Mouse (Mus musculus) heart, embryonic 12.5 days (tissue): ENCODE measurements at regions not wholly inside any gene's neighbourhood (a gene's known extent, or its start where the extent isn't known, plus 50 kb on each side); places are given as distances from the start of the nearest gene placed in this dataset.

Experiments used
- ATAC-seq: fragments of 200-750 bp; cut with Nextera tagmentation; 2 replicates; pipeline ENCODE4 v1.8.0; 2017; ENCODE audit warnings: moderate TSS enrichment, moderate library complexity; ENCODE audit not compliant: insufficient number of reproducible peaks, low FRiP score
- H3K27ac ChIP-seq: fragments of 300-500 bp; sonication (generic); 2 replicates; pipeline ENCODE4 v1.5.1; 2016; ENCODE audit warnings: mild to moderate bottlenecking, moderate library complexity; ENCODE audit not compliant: poor library complexity, severe bottlenecking
- H3K27me3 ChIP-seq: fragments of 300-500 bp; sonication (generic); replicated peaks from 2 replicates; pipeline ENCODE4 v1.6.1; 2016; ENCODE audit warnings: mild to moderate bottlenecking, moderate library complexity
- H3K36me3 ChIP-seq: fragments of 300-500 bp; sonication (generic); 2 replicates; pipeline ENCODE4 v1.6.1; 2016; ENCODE audit warnings: mild to moderate bottlenecking, moderate library complexity
- H3K4me1 ChIP-seq: fragments of 300-500 bp; sonication (generic); replicated peaks from 2 replicates; pipeline ENCODE4 v1.6.1; 2016; ENCODE audit warnings: mild to moderate bottlenecking
- H3K4me2 ChIP-seq: fragments of 300-500 bp; sonication (generic); 2 replicates; pipeline ENCODE4 v1.6.1; 2016; ENCODE audit warnings: mild to moderate bottlenecking, moderate library complexity
- H3K4me3 ChIP-seq: fragments of 300-500 bp; sonication (generic); 2 replicates; pipeline ENCODE4 v1.5.1; 2016; ENCODE audit warnings: mild to moderate bottlenecking
- H3K9ac ChIP-seq: fragments of 300-500 bp; sonication (generic); 2 replicates; pipeline ENCODE4 v1.6.1; 2016; ENCODE audit warnings: mild to moderate bottlenecking, moderate library complexity
- H3K9me3 ChIP-seq: fragments of 300-500 bp; sonication (generic); replicated peaks from 2 replicates; pipeline ENCODE4 v1.6.1; 2016; ENCODE audit warnings: mild to moderate bottlenecking, moderate library complexity
- WGBS: fragments of 180-500 bp; shearing (Covaris S2); methylation state at CpG from one replicate; pipeline ENCODE4 v1.1.7; 2016; 5-methylcytosine and 5-hydroxymethylcytosine counted together

DNA sequence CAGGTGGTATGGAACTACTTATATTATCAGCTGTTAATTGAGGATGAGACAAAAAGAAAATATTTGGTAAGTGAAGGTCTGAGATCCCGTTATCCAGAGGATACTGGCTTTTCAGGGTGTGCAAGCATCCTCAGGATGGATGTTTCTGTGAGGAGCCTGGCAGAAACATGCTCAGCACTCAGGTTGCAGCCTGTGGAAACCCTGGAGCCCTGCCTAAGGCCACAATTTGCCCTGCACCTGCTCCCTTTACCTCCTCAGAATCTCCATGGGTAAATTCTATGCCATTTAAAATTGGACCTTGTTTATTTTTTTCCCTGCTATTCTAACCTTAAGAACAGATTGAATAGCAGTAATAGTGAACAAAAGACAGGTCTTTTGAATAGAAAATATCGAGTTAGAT, 201.3 kb downstream of the Drd1 start:
- H3K4me3 ChIP-seq, result no peak overlapping the region
- ATAC-seq, result no peak
- no peaks in the 10 kb centered on the region for H3K4me1 ChIP-seq
- no peaks in the 10 kb centered on the region for H3K9me3 ChIP-seq
- WGBS, result 51% methylated on average over 2 of the region's 2 CpGs
- no peak overlapping the region for H3K4me2 ChIP-seq
- H3K9ac ChIP-seq, result no peak overlapping the region
- H3K27ac ChIP-seq, result no peak overlapping the region
- 0 out of 2 replicates have a peak, but pooled peaks cover 5% of the 10 kb centered on the region for H3K27me3 ChIP-seq
- H3K36me3 ChIP-seq, result no peaks in the 10 kb centered on the region

DNA sequence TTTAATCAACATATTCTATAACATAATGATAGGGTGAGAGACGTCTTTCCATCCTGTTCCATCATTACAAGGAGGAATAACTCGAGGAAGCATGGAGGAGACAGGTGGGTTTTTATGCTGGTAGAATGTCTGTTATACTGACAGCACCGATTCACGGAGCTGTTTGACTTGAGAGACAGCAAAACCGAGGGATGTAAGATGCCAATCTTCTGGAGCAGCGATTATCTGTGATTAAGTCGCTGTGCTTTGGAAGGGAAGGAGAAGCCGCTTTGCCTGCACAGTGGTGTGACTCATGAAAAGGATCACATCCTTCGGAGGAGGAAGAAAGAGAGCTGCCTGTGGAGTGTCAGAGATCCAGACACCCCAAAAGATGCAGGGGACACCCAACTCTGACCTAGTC, 205.4 kb downstream of the Drd1 start:
- H3K4me3 ChIP-seq, result no peak overlapping the region
- ATAC-seq, result no peak
- no peaks in the 10 kb centered on the region for H3K9me3 ChIP-seq
- 0 out of 2 replicates have a peak, but pooled peaks cover 1% of the 10 kb centered on the region for H3K27me3 ChIP-seq
- no peak overlapping the region for H3K9ac ChIP-seq
- WGBS, result 69% methylated on average over 9 of the region's 9 CpGs
- H3K4me2 ChIP-seq, result no peak overlapping the region
- H3K36me3 ChIP-seq, result no peaks in the 10 kb centered on the region
- no peak overlapping the region for H3K27ac ChIP-seq
- no peaks in the 10 kb centered on the region for H3K4me1 ChIP-seq

DNA sequence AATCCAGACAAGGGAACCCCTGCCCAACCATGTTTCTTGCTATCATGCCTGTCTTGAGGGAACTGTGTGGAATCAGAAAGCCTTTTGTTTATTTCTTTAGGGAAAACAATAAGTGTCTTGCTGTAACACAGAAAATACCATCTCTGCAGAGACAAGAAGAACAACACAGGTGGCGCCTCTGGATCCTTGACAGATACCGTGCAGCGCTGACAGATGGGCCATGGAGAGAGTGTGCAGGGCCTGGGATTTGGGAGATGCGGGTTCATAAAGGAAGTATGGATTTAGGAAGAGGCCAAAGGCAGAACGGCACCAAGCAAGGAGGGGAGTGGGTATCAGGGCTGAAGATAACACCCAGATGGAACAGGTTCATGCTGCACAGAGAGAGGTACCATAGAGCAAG, 209.3 kb downstream of the Drd1 start:
- no peaks in the 10 kb centered on the region for H3K36me3 ChIP-seq
- H3K9ac ChIP-seq, result no peak overlapping the region
- H3K27me3 ChIP-seq, result no peaks in the 10 kb centered on the region
- no peak for ATAC-seq
- no peak overlapping the region for H3K27ac ChIP-seq
- H3K4me3 ChIP-seq, result no peak overlapping the region
- H3K4me1 ChIP-seq, result no peaks in the 10 kb centered on the region
- H3K4me2 ChIP-seq, result no peak overlapping the region
- 79% methylated on average over 5 of the region's 5 CpGs for WGBS
- no peaks in the 10 kb centered on the region for H3K9me3 ChIP-seq

DNA sequence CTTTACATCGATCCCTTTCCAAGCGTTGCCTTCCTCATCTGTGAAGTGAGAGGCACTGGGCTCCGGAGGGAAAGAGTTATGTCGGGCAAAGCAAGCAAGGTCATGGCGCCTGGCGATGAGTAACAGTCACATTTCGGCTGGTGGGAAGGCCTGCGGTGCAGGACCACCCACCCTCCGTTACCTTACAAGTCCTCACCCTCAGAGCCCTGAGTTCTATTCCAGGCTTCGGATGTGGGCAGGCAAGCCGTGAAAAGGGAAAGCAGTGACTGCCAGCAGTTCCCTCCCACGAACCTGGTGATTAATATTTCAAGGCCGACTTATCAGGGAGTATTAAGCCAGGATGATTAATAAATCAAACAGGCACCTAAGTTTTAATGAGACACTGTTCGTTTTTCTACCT, 209.7 kb downstream of the Drd1 start:
- Histone ChIP-seq H3K27ac (no peak overlapping the region), H3K4me1 (no peaks in the 10 kb centered on the region)

DNA sequence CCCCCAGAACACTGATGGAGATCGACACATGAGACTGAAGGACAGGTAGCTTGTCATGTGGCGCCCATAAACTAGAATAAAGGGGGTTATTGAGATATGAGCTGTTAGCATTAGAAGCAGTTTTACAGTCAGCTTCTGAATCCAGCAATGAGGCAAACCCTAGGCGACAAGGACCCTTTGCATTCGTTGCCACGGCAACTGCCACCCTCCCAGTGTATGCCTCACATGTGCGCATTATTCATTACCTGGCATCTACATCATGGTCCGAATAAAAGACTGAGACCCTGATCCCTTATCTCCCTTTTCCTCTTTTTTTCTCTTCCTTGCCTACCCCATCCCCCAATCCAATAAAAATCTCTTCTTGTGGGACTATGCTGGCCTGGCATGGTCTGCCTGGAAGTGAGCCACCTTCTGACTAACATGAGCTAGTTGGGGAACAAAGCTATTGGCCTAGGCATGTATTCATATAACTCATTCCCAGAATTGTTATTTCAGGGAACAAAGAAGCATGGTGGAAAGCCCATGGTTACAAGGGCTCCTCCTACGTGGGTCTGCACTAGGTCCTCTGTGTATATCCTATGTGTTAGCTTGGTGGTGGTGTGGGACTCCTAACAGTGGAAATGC, 229.4 kb downstream of the Drd1 start:
- no peak overlapping the region for H3K27ac ChIP-seq
- WGBS, result 74% methylated on average over 8 of the region's 8 CpGs
- ATAC-seq, result no peak
- H3K9me3 ChIP-seq, result no peaks in the 10 kb centered on the region; the same call in 1 of the 2 replicates
- no peak overlapping the region for H3K9ac ChIP-seq
- H3K4me2 ChIP-seq, result no peak overlapping the region
- no peak overlapping the region for H3K4me3 ChIP-seq
- no peaks in the 10 kb centered on the region for H3K27me3 ChIP-seq
- no peaks in the 10 kb centered on the region for H3K4me1 ChIP-seq
- no peaks in the 10 kb centered on the region for H3K36me3 ChIP-seq

More for the DNA sequence above, 209.7 kb downstream of the Drd1 start:
- no peak for ATAC-seq
- H3K36me3 ChIP-seq, result no peaks in the 10 kb centered on the region
- H3K27me3 ChIP-seq, result no peaks in the 10 kb centered on the region
- no peak overlapping the region for H3K4me3 ChIP-seq
- H3K4me2 ChIP-seq, result no peak overlapping the region
- no peaks in the 10 kb centered on the region for H3K9me3 ChIP-seq
- WGBS, result 79% methylated on average over 14 of the region's 14 CpGs
- no peak overlapping the region for H3K9ac ChIP-seq

DNA sequence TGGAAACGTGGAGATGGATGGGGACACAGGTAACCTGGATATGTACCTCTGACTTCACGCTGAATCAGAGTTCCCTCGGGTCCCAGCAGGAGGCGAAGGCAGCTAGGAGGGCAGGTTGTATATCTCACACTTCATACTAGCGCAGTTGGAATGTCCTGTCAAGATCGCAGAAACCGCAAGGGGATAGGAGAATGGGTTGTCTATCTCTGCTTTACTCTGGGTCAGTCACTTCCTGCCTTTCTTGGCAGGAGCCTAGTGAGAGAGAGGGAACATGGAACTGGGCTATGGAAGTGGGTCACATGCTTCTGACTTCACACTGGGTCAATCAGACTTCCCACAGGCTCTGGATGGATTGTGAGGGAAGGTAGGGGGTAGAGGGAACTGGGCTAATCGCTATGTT, 233.4 kb downstream of the Drd1 start:
- Histone ChIP-seq H3K9me3 (no peaks in the 10 kb centered on the region), H3K27me3 (no peaks in the 10 kb centered on the region), H3K36me3 (no peaks in the 10 kb centered on the region), H3K4me3 (no peak overlapping the region), H3K4me2 (no peak overlapping the region), H3K9ac (no peak overlapping the region), H3K27ac (no peak overlapping the region), H3K4me1 (no peaks in the 10 kb centered on the region)
- WGBS, result 66% methylated on average over 8 of the region's 8 CpGs
- ATAC-seq, result no peak

DNA sequence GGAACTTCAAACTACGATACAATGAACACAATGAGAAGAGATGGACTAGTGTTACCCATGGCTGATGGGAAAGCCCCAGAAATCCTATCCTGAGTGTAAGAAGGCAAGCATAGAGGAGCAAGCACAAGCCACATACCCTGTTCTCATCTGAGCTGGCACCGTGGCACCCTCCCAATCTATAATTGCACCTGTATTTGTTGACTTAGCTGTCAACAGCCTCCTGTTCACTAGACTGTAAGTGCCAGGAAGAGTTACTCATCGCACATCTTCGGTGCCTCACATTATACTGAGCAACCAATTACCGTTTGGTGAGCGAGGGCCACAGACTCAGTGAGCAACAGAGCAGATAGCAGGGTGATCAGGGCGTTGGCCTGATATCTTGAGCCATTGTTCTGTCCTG, 239.9 kb downstream of the Drd1 start:
- H3K4me2 ChIP-seq, result no peak overlapping the region
- no peaks in the 10 kb centered on the region for H3K36me3 ChIP-seq
- H3K27me3 ChIP-seq, result no peaks in the 10 kb centered on the region
- 74% methylated on average over 7 of the region's 7 CpGs for WGBS
- H3K9me3 ChIP-seq, result no peaks in the 10 kb centered on the region
- no peak overlapping the region for H3K9ac ChIP-seq
- no peak for ATAC-seq
- no peaks in the 10 kb centered on the region for H3K4me1 ChIP-seq
- H3K4me3 ChIP-seq, result no peak overlapping the region
- H3K27ac ChIP-seq, result no peak overlapping the region

DNA sequence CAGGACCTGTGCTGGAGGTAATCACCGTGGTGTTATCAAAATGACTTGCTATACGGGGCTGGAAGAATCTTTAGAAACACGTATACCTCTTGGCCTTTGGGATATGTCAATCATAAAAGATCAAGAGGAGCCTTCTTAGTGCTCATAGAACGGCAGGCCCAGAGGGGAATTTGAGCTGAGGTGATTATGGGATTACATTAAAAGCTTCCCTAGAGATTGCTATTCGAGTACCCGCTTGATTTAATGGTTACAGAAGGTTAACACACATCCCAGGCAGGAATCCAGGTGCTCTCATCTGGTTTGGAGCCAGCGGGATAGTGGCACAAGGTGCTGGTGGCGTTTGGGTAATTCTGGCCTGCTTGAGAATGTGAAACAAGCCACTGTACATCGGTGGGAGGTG, 241.4 kb downstream of the Drd1 start:
- ATAC-seq, result no peak
- WGBS, result 65% methylated on average over 9 of the region's 9 CpGs
- 0 out of 2 replicates have a peak, but pooled peaks cover 5% of the 10 kb centered on the region for H3K27me3 ChIP-seq

DNA sequence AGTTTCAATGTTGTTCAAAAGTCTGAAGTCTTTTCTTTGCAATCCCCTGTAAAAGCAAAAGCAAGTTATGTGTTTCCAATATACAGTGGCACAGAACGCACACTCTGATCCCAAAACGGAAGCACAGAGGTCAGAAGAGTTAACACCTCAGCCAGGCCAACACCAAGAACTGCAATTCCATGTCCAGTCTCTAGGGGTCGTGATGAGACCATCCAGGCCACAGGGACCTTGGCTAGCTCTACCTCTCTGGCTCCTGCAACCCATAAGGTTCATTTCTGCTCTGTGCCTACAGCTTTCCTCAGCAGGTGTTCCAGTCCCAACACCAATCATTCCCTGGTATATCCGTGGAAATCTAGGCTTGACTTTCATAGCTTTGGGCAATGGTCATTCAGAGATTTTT, 243.6 kb downstream of the Drd1 start:
- 0 out of 2 replicates have a peak, but pooled peaks cover 5% of the 10 kb centered on the region for H3K27me3 ChIP-seq
- H3K4me1 ChIP-seq, result peaks cover 11% of the 10 kb centered on the region
- no peak overlapping the region for H3K4me3 ChIP-seq
- 24% methylated on average over 4 of the region's 4 CpGs for WGBS
- no peak overlapping the region for H3K9ac ChIP-seq
- no peaks in the 10 kb centered on the region for H3K36me3 ChIP-seq
- H3K4me2 ChIP-seq, result no peak overlapping the region
- no peak overlapping the region for H3K27ac ChIP-seq
- no peaks in the 10 kb centered on the region for H3K9me3 ChIP-seq
- no peak for ATAC-seq

More for the DNA sequence above, 241.4 kb downstream of the Drd1 start:
- Histone ChIP-seq H3K27ac (no peak overlapping the region), H3K9me3 (no peaks in the 10 kb centered on the region), H3K4me1 (no peaks in the 10 kb centered on the region), H3K36me3 (no peaks in the 10 kb centered on the region), H3K4me3 (no peak overlapping the region), H3K4me2 (no peak overlapping the region), H3K9ac (no peak overlapping the region)

DNA sequence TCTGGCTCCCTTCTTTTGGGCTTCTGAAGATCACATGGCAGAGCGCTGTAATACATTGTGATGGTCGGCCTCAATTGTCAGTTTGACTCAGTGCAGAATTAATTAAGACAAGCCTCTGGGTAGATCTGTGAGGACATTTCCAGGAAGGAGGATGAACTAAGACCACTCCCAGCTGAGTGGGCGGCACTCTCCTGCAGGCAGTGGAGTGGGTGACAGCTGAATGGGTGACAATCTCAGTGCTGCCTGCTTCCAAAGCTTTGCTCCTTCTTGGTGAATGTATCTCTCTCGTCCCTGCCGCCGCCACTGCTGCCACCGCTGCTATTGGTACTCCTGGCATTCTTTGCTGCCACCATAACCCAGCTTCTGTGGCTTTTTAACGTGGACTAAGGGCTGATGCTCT, 244.4 kb downstream of the Drd1 start:
- no peak overlapping the region for H3K27ac ChIP-seq
- peaks cover 5% of the 10 kb centered on the region; the same call in 1 of the 2 replicates for H3K27me3 ChIP-seq
- H3K9ac ChIP-seq, result no peak overlapping the region
- WGBS, result 73% methylated on average over 8 of the region's 8 CpGs
- ATAC-seq, result no peak
- H3K4me1 ChIP-seq, result peaks cover 11% of the 10 kb centered on the region
- no peaks in the 10 kb centered on the region for H3K36me3 ChIP-seq
- H3K4me3 ChIP-seq, result no peak overlapping the region
- no peaks in the 10 kb centered on the region for H3K9me3 ChIP-seq
- H3K4me2 ChIP-seq, result no peak overlapping the region

DNA sequence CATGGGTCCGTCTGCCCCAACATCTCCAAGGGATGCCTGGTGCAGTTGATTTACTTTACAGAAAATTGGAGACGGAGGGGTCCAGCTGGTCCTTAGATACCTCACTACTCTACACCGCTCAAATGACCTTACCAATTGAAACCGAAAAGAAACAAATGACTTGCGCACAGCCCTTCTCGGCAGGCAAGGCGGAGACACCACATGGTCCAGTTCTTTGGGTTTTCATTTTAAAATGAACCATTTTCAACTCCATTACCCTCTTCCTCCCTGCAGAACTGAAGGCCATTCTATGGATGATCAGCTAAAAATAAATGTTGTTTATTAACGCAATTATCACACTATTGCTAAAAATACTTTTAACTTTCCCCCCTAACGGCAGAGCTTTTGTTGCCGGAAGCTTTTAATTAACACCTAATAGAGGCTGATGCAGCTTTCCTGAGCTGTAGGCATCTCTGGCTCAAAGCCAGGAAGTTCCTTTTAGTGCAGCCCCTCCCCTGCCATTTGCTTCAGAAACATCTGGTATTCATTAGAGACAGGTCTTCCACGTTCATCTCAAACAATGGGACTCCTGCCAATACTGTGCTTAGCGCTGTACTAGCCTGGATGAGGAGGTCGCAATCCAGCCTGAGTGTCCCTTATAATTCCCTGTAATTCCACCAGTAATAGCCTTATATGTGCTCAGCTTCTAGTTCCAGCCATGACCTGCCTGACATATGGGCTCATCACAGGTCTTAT, 247.5 kb downstream of the Drd1 start:
- 46% methylated on average over 13 of the region's 13 CpGs for WGBS
- Histone ChIP-seq H3K4me1 (peaks cover 11% of the 10 kb centered on the region), H3K4me3 (no peak overlapping the region), H3K27me3 (peaks cover 5% of the 10 kb centered on the region; the same call in 1 of the 2 replicates), H3K9me3 (no peaks in the 10 kb centered on the region), H3K36me3 (no peaks in the 10 kb centered on the region), H3K9ac (no peak overlapping the region), H3K4me2 (no peak overlapping the region), H3K27ac (no peak overlapping the region)
- ATAC-seq, result peak; percentile 22; the same call in 1 of the 2 replicates
